Mouse (Mus musculus): ENCODE measurements around the gene Rhoc. TPM values are rescaled to one million over a fixed set of nuclear protein-coding genes. Genes with fewer than 3 reads are reported as not detected.

The Rhoc gene
- polyA plus RNA-seq, 1 experiment from 2014 or later, result 126 TPM

GRCm38 (mm10) chr3:104817991-104818748 lies 30.0 kb downstream of the Rhoc start, which contains the start of gene Mov10:
Gene Mov10, minus strand, starts transcription at chr3:104818563.
- Histone ChIP-seq H3K27me3 (ENCODE audit: control insufficient read depth, insufficient read depth, low read length) (no peaks in the 10 kb centered on the region), H3K27ac (replicated peaks) (peak within 1 kb of the TSS; percentile 96), H3K4me3 (ENCODE audit: low read depth, low read length) (peak within 1 kb of the TSS; percentile 94), H3K36me3 (ENCODE audit: control insufficient read depth, insufficient read depth, low read length) (no peaks in the 10 kb centered on the region), H3K9ac (ENCODE audit: low read length) (peak within 1 kb of the TSS; percentile 94), H3K9me3 (ENCODE audit: control insufficient read depth, low read length) (no peaks in the 10 kb centered on the region), H3K4me1 (replicated peaks; ENCODE audit: control insufficient read depth, insufficient read depth) (peaks cover 4% of the 10 kb centered on the region; the same call in 1 of the 2 replicates), H3K4me2 (replicated peaks; ENCODE audit: low read depth) (peak within 1 kb of the TSS; percentile 86)
- peak; percentile 85 for ATAC-seq (ENCODE audit: low FRiP score, low TSS enrichment)
- no peak for TF ChIP-seq CTCF (IDR thresholded peaks at IDR 0.05; ENCODE audit: low read depth)
- no peak for TF ChIP-seq EP300 (optimal IDR thresholded peaks at IDR 0.05)
- WGBS, result under 1% methylated on average over 39 of the region's 40 CpGs
- DNase-seq (ENCODE audit: low spot score), result peak; percentile 83

- Histone ChIP-seq H3K4me3 (ENCODE audit: low read depth, low read length) (peak overlapping the region; percentile 94), H3K9me3 (ENCODE audit: control insufficient read depth, low read length) (no peaks in the 10 kb centered on the region), H3K4me2 (replicated peaks; ENCODE audit: low read depth) (peak overlapping the region; percentile 86), H3K9ac (ENCODE audit: low read length) (peak overlapping the region; percentile 94), H3K27ac (replicated peaks) (peak overlapping the region; percentile 96), H3K4me1 (replicated peaks; ENCODE audit: control insufficient read depth, insufficient read depth) (peaks cover 4% of the 10 kb centered on the region; the same call in 1 of the 2 replicates), H3K27me3 (ENCODE audit: control insufficient read depth, insufficient read depth, low read length) (no peaks in the 10 kb centered on the region), H3K36me3 (ENCODE audit: control insufficient read depth, insufficient read depth, low read length) (no peaks in the 10 kb centered on the region)
- TF ChIP-seq EP300 (optimal IDR thresholded peaks at IDR 0.05), result no peak
- no peak for TF ChIP-seq CTCF (IDR thresholded peaks at IDR 0.05; ENCODE audit: low read depth)
- 4% methylated on average over 3 of the region's 3 CpGs for WGBS
- peak; percentile 60 for ATAC-seq (ENCODE audit: low FRiP score, low TSS enrichment)
- no peak for DNase-seq (ENCODE audit: low spot score)
Observed at GRCm38 (mm10) chr3:104818749-104819134, 30.6 kb downstream of the Rhoc start.

GRCm38 (mm10) chr3:104820426-104820825 lies 32.3 kb downstream of the Rhoc start:
- 45% methylated on average over 1 of the region's 1 CpGs for WGBS
- Histone ChIP-seq H3K4me1 (replicated peaks; ENCODE audit: control insufficient read depth, insufficient read depth) (peaks cover 4% of the 10 kb centered on the region; the same call in 1 of the 2 replicates), H3K27me3 (ENCODE audit: control insufficient read depth, insufficient read depth, low read length) (no peaks in the 10 kb centered on the region), H3K36me3 (ENCODE audit: control insufficient read depth, insufficient read depth, low read length) (no peaks in the 10 kb centered on the region), H3K4me2 (replicated peaks; ENCODE audit: low read depth) (no peak overlapping the region), H3K9me3 (ENCODE audit: control insufficient read depth, low read length) (no peaks in the 10 kb centered on the region), H3K4me3 (ENCODE audit: low read depth, low read length) (no peak overlapping the region), H3K27ac (replicated peaks) (no peak overlapping the region), H3K9ac (ENCODE audit: low read length) (no peak overlapping the region)
- ATAC-seq (ENCODE audit: low FRiP score, low TSS enrichment) (no peak), DNase-seq (ENCODE audit: low spot score) (no peak)
- no peak for TF ChIP-seq EP300 (optimal IDR thresholded peaks at IDR 0.05)

GRCm38 (mm10) chr3:104822413-104822812 lies 34.2 kb downstream of the Rhoc start:
- H3K4me3 ChIP-seq (ENCODE audit: low read depth, low read length), result no peak overlapping the region
- TF ChIP-seq EP300 (optimal IDR thresholded peaks at IDR 0.05) (no peak), CTCF (IDR thresholded peaks at IDR 0.05; ENCODE audit: low read depth) (no peak)
- DNase-seq (ENCODE audit: low spot score), result no peak
- no peaks in the 10 kb centered on the region for H3K9me3 ChIP-seq (ENCODE audit: control insufficient read depth, low read length)
- H3K9ac ChIP-seq (ENCODE audit: low read length), result no peak overlapping the region
- H3K36me3 ChIP-seq (ENCODE audit: control insufficient read depth, insufficient read depth, low read length), result peaks cover 3% of the 10 kb centered on the region; the same call in 1 of the 2 replicates
- WGBS, result 76% methylated on average over 3 of the region's 3 CpGs
- ATAC-seq (ENCODE audit: low FRiP score, low TSS enrichment), result no peak
- H3K4me1 ChIP-seq (replicated peaks; ENCODE audit: control insufficient read depth, insufficient read depth), result 0 out of 2 replicates have a peak, but pooled peaks cover 2% of the 10 kb centered on the region
- H3K27me3 ChIP-seq (ENCODE audit: control insufficient read depth, insufficient read depth, low read length), result no peaks in the 10 kb centered on the region
- H3K27ac ChIP-seq (replicated peaks), result no peak overlapping the region
- no peak overlapping the region for H3K4me2 ChIP-seq (replicated peaks; ENCODE audit: low read depth)

GRCm38 (mm10) chr3:104835797-104836196 lies 47.6 kb downstream of the Rhoc start:
- Histone ChIP-seq H3K4me1 (replicated peaks; ENCODE audit: control insufficient read depth, insufficient read depth) (no peaks in the 10 kb centered on the region), H3K27me3 (ENCODE audit: control insufficient read depth, insufficient read depth, low read length) (no peaks in the 10 kb centered on the region), H3K4me3 (ENCODE audit: low read depth, low read length) (no peak overlapping the region), H3K36me3 (ENCODE audit: control insufficient read depth, insufficient read depth, low read length) (peaks cover 10% of the 10 kb centered on the region; the same call in 1 of the 2 replicates), H3K27ac (replicated peaks) (no peak overlapping the region), H3K9me3 (ENCODE audit: control insufficient read depth, low read length) (no peaks in the 10 kb centered on the region), H3K4me2 (replicated peaks; ENCODE audit: low read depth) (no peak overlapping the region), H3K9ac (ENCODE audit: low read length) (no peak overlapping the region)
- DNase-seq (ENCODE audit: low spot score) (no peak), ATAC-seq (ENCODE audit: low FRiP score, low TSS enrichment) (peak; percentile 54; the same call in 1 of the 2 replicates)
- WGBS, result 77% methylated on average over 3 of the region's 3 CpGs
- TF ChIP-seq EP300 (optimal IDR thresholded peaks at IDR 0.05), result no peak
- TF ChIP-seq CTCF (IDR thresholded peaks at IDR 0.05; ENCODE audit: low read depth), result no peak

GRCm38 (mm10) chr3:104841049-104841448 lies 52.9 kb downstream of the Rhoc start:
- no peaks in the 10 kb centered on the region for H3K4me1 ChIP-seq (replicated peaks; ENCODE audit: control insufficient read depth, insufficient read depth)
- no peak overlapping the region for H3K4me2 ChIP-seq (replicated peaks; ENCODE audit: low read depth)
- no peaks in the 10 kb centered on the region for H3K27me3 ChIP-seq (ENCODE audit: control insufficient read depth, insufficient read depth, low read length)
- peaks cover 6% of the 10 kb centered on the region for H3K36me3 ChIP-seq (ENCODE audit: control insufficient read depth, insufficient read depth, low read length)
- no peak overlapping the region for H3K9ac ChIP-seq (ENCODE audit: low read length)
- no peak for DNase-seq (ENCODE audit: low spot score)
- ATAC-seq (ENCODE audit: low FRiP score, low TSS enrichment), result no peak
- H3K4me3 ChIP-seq (ENCODE audit: low read depth, low read length), result no peak overlapping the region
- no peak for TF ChIP-seq CTCF (IDR thresholded peaks at IDR 0.05; ENCODE audit: low read depth)
- no peak for TF ChIP-seq EP300 (optimal IDR thresholded peaks at IDR 0.05)
- H3K27ac ChIP-seq (replicated peaks), result no peak overlapping the region
- WGBS, result 93% methylated on average over 5 of the region's 5 CpGs
- H3K9me3 ChIP-seq (ENCODE audit: control insufficient read depth, low read length), result no peaks in the 10 kb centered on the region

Other genes with a start within 250 kb of the Rhoc start
- 32.0 and 32.1 TPM in 2 replicates for gene Slc16a1, start 149.7 kb upstream of the Rhoc start, polyA plus RNA-seq (2015; fragmentation: Nextera tagmentation; extraction: Ambion mirVana)
- 2.4 and 2.8 TPM in 2 replicates for gene Ppm1j, start 7.3 kb upstream of the Rhoc start, polyA plus RNA-seq (2015; fragmentation: Nextera tagmentation; extraction: Ambion mirVana)
- gene Fam19a3, start 6.5 kb upstream of the Rhoc start, polyA plus RNA-seq (2015; fragmentation: Nextera tagmentation; extraction: Ambion mirVana), result 0.17 TPM in 1 of 2 replicates, not detected in the other
- 28.1 and 30.4 TPM in 2 replicates for gene Mov10, start 30.2 kb downstream of the Rhoc start, polyA plus RNA-seq (2015; fragmentation: Nextera tagmentation; extraction: Ambion mirVana)
- 20.8 and 23.6 TPM in 2 replicates for gene St7l, start 75.6 kb downstream of the Rhoc start, polyA plus RNA-seq (2015; fragmentation: Nextera tagmentation; extraction: Ambion mirVana)
- 98.9 and 99.4 TPM in 2 replicates for gene Capza1, start 76.1 kb downstream of the Rhoc start, polyA plus RNA-seq (2015; fragmentation: Nextera tagmentation; extraction: Ambion mirVana)
- 1.3 and 1.5 TPM in 2 replicates for gene Wnt2b, start 173.5 kb downstream of the Rhoc start, polyA plus RNA-seq (2015; fragmentation: Nextera tagmentation; extraction: Ambion mirVana)